Mouse (Mus musculus): ENCODE measurements around the gene Tmem150b. TPM values are rescaled to one million over a fixed set of nuclear protein-coding genes. Genes with fewer than 3 reads are reported as not detected.

The Tmem150b gene
- polyA plus RNA-seq, 1 experiment from 2014 or later = 0.13 TPM

DNA sequence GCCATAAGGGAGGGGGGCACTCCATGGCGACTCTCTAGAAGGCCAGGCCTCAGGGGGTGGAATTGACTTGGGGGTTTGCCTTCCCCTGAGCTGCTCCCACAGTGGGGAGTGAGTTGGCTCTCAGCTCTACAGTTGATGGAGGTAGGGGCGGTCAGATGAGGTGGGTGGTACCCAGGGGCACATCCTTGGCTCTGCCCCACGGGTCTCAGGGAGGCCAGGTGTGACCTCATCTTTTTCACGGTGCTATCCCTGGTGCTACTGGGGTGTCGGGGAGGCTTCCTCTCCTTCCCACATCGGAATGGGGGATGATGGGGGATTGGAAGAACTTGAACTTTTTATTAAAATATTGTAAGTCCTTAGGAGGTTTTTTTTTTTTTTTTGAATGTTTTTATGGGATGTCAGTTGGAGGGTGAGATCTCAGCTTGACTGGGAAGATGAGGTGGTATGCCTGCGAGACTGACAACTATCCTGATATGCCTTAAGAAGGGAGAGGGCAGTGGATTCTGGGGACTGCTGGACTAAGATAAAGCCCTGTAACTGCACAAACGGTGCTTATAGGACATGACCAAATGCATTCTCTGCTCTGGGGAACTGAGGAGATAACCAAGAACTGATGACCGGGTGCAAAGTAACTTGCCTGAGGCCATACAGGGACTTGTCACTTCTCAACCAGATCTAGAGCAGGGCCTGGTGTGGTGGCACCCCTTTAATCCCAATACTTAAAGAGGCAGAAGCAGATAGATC lies 22.3 kb upstream of the Tmem150b start:
- H3K27me3 ChIP-seq (ENCODE audit: control insufficient read depth, insufficient read depth, low read length) = no peaks in the 10 kb centered on the region
- peaks cover 7% of the 10 kb centered on the region for H3K4me1 ChIP-seq (replicated peaks; ENCODE audit: control insufficient read depth, insufficient read depth, low read length)
- H3K27ac ChIP-seq (ENCODE audit: low read depth, low read length) = 0 out of 2 replicates have a peak overlapping the region, but pooled peaks have one; percentile 6
- DNase-seq (ENCODE audit: low spot score) = no peak
- no peaks in the 10 kb centered on the region for H3K9me3 ChIP-seq (ENCODE audit: control insufficient read depth, low read length)
- 76% methylated on average over 9 of the region's 9 CpGs for WGBS
- no peak for ATAC-seq (replicated peaks; ENCODE audit: low FRiP score)
- H3K9ac ChIP-seq (ENCODE audit: low read length) = no peak overlapping the region
- no peak overlapping the region for H3K4me3 ChIP-seq (ENCODE audit: low read depth, low read length)
- no peaks in the 10 kb centered on the region for H3K36me3 ChIP-seq (ENCODE audit: control insufficient read depth, insufficient read depth, low read length)
- H3K4me2 ChIP-seq (ENCODE audit: low read depth, low read length, severe bottlenecking) = no peak overlapping the region

DNA sequence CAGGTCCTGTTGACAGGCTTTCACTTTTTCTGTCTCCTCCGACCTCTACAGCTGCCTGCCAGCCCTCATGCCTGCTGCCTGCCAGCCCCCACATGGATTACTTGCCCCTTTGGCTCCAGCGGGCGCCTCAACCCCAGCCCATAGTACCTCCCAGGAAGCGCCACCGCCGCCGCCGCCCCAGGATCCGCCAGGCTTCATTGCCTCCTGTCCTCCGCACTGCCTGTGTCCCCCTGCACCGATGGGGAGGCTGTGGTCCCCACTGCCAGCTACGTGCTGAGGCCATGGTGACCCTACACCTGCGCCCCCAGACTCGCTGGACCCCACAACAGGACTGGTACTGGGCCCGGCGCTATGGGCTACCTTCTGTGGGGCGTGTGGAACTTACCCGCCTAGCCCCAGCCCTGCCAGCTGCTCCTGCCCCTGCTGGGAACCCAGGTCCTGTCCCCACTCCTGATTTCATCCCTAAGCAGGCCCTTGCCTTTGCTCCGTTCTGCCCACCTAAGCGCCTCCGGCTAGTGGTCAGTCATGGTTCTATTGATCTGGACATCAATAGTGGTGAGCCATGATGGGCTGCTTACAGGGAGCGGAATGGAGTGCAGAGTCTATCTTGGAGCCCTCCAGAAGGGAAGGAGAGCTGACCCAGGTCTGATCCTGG lies 21.4 kb upstream of the Tmem150b start:
- no peak overlapping the region for H3K9ac ChIP-seq (ENCODE audit: low read length)
- ATAC-seq (replicated peaks; ENCODE audit: low FRiP score) = no peak
- no peak overlapping the region for H3K4me2 ChIP-seq (ENCODE audit: low read depth, low read length, severe bottlenecking)
- no peak overlapping the region for H3K4me3 ChIP-seq (ENCODE audit: low read depth, low read length)
- no peaks in the 10 kb centered on the region for H3K27me3 ChIP-seq (ENCODE audit: control insufficient read depth, insufficient read depth, low read length)
- H3K4me1 ChIP-seq (replicated peaks; ENCODE audit: control insufficient read depth, insufficient read depth, low read length) = peaks cover 3% of the 10 kb centered on the region
- H3K9me3 ChIP-seq (ENCODE audit: control insufficient read depth, low read length) = no peaks in the 10 kb centered on the region
- 82% methylated on average over 22 of the region's 22 CpGs for WGBS
- no peaks in the 10 kb centered on the region for H3K36me3 ChIP-seq (ENCODE audit: control insufficient read depth, insufficient read depth, low read length)
- H3K27ac ChIP-seq (ENCODE audit: low read depth, low read length) = no peak overlapping the region
- no peak for DNase-seq (ENCODE audit: low spot score)

DNA sequence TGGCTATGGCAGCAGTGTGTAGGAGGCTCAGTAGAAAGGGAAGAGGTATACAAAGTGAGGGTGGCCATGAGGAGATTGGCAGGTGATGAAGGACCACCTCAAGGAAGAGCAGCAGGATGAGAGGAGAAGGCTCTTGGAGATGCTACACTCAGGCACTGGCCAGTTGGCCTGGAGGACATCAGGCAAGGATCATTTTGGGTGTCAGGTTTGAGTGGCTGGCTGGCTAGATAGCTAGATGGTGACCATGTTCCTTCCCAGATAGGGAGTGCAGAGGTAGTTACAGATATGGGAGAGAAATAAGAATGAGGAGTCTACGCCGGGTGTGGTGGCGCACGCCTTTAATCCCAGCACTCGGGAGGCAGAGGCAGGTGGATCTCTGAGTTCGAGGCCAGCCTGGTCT lies 19.8 kb upstream of the Tmem150b start:
- no peaks in the 10 kb centered on the region for H3K36me3 ChIP-seq (ENCODE audit: control insufficient read depth, insufficient read depth, low read length)
- H3K9ac ChIP-seq (ENCODE audit: low read length) = no peak overlapping the region
- no peaks in the 10 kb centered on the region for H3K27me3 ChIP-seq (ENCODE audit: control insufficient read depth, insufficient read depth, low read length)
- no peak overlapping the region for H3K4me3 ChIP-seq (ENCODE audit: low read depth, low read length)
- 95% methylated on average over 6 of the region's 6 CpGs for WGBS
- no peak overlapping the region for H3K27ac ChIP-seq (ENCODE audit: low read depth, low read length)
- no peak for DNase-seq (ENCODE audit: low spot score)
- no peaks in the 10 kb centered on the region for H3K9me3 ChIP-seq (ENCODE audit: control insufficient read depth, low read length)
- H3K4me1 ChIP-seq (replicated peaks; ENCODE audit: control insufficient read depth, insufficient read depth, low read length) = peaks cover 7% of the 10 kb centered on the region
- no peak for ATAC-seq (replicated peaks; ENCODE audit: low FRiP score)
- H3K4me2 ChIP-seq (ENCODE audit: low read depth, low read length, severe bottlenecking) = no peak overlapping the region

DNA sequence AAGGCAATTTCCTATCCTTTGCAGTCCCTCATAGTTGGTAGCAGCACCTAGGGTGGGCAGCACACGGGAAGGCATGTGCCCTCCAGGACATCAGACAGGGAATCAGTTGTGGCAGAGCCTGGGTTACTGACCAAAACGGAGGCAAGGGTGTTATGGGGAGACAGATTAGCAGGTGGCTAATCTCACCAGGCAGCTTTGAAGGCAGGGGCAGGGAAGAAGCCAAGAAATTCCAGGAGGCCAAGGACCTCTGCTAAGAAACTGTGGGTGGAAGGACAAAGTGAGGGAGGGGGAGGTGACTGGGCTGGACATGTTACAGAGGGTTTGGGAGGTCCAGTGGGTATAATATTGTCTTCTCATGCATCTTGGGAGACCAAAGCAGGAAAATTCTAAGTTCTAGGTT lies 18.3 kb upstream of the Tmem150b start:
- no peak overlapping the region for H3K9ac ChIP-seq (ENCODE audit: low read length)
- DNase-seq (ENCODE audit: low spot score) = no peak
- no peaks in the 10 kb centered on the region for H3K9me3 ChIP-seq (ENCODE audit: control insufficient read depth, low read length)
- no peak for ATAC-seq (replicated peaks; ENCODE audit: low FRiP score)
- H3K4me2 ChIP-seq (ENCODE audit: low read depth, low read length, severe bottlenecking) = no peak overlapping the region
- no peak overlapping the region for H3K4me3 ChIP-seq (ENCODE audit: low read depth, low read length)
- no peak overlapping the region for H3K27ac ChIP-seq (ENCODE audit: low read depth, low read length)
- H3K36me3 ChIP-seq (ENCODE audit: control insufficient read depth, insufficient read depth, low read length) = no peaks in the 10 kb centered on the region
- no peaks in the 10 kb centered on the region for H3K27me3 ChIP-seq (ENCODE audit: control insufficient read depth, insufficient read depth, low read length)
- H3K4me1 ChIP-seq (replicated peaks; ENCODE audit: control insufficient read depth, insufficient read depth, low read length) = peaks cover 11% of the 10 kb centered on the region
- 80% methylated on average over 2 of the region's 2 CpGs for WGBS

DNA sequence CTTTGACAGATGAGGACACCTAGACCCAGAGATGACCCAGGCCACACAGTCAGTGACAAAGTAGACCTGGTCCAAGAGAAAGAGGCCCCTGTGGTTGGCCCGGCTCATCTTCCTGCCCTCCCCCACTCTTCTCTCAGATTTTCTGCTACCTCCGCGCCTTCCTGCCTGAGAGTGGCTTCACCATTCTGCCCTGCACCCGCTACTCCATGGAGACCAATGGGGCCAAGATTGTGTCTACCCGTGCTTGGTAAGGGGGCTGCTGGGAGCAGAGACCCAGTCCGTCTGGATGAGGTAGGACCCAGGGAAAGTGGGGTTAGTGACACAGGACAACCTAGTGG lies 17.4 kb upstream of the Tmem150b start:
- H3K9ac ChIP-seq (ENCODE audit: low read length) = no peak overlapping the region

DNA sequence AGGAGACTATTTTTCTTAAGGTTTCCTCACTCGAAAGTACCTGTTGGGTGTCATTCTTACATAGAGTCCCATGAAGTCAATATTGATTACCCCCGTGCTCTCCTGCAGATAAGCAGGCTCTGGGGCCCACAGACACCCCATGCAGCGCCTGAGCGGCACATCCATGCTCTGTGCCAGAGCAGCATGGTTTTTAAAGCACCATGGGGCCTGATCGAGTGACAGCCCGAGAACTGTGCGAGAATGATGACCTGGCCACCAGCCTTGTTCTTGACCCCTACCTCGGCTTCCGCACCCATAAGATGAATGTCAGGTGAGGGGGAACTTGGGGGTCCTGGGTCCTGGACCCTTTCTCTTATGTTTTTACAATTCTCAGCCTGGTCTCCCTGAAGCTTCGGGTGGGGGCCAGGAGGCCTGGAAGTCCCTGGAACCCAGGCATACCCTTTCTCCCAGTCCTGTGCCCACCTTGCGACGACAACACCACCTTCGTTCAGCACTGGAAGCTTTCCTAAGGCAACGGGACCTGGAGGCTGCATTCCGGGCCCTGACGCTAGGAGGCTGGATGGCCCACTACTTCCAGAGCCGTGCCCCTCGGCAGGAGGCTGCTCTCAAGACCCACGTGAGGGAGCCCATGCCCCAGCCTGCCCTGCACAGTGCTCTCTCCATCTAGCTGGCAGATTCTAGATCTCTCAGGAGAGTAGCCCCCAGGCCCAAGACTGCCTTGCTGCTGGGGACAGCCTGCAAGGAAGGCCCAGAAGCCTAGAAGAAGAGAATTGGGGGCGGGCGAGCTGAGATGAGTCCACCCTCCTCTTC lies 16.8 kb upstream of the Tmem150b start:
- ATAC-seq (replicated peaks; ENCODE audit: low FRiP score) = no peak
- peaks cover 11% of the 10 kb centered on the region for H3K4me1 ChIP-seq (replicated peaks; ENCODE audit: control insufficient read depth, insufficient read depth, low read length)

More for the DNA sequence above, 17.4 kb upstream of the Tmem150b start:
- Histone ChIP-seq H3K27me3 (ENCODE audit: control insufficient read depth, insufficient read depth, low read length) (no peaks in the 10 kb centered on the region), H3K4me2 (ENCODE audit: low read depth, low read length, severe bottlenecking) (no peak overlapping the region), H3K36me3 (ENCODE audit: control insufficient read depth, insufficient read depth, low read length) (no peaks in the 10 kb centered on the region), H3K4me3 (ENCODE audit: low read depth, low read length) (no peak overlapping the region), H3K27ac (ENCODE audit: low read depth, low read length) (no peak overlapping the region), H3K4me1 (replicated peaks; ENCODE audit: control insufficient read depth, insufficient read depth, low read length) (peaks cover 11% of the 10 kb centered on the region), H3K9me3 (ENCODE audit: control insufficient read depth, low read length) (no peaks in the 10 kb centered on the region)
- 87% methylated on average over 6 of the region's 6 CpGs for WGBS
- no peak for ATAC-seq (replicated peaks; ENCODE audit: low FRiP score)
- DNase-seq (ENCODE audit: low spot score) = no peak

DNA sequence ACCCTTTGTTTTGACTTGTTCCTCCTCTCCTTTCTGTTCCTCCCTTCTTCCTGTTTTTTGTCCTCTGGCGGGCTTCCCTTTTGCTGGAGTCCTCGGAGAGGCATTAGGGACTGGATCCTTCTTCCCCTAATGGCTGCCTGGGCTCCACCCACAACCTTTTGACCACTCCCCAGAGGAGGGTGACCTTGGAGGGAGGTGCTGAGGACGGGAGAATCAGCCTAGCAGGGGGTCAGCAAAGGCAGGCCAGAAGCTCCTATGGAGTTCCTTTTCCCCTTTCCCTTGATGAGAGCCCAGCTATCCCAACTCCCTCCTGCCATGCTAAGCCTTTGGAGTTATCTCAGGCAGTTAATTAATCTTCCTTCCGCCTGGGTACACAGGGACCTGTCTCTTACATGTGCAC lies 16.1 kb upstream of the Tmem150b start:
- Histone ChIP-seq H3K4me3 (ENCODE audit: low read depth, low read length) (peak overlapping the region; percentile 76), H3K4me1 (replicated peaks; ENCODE audit: control insufficient read depth, insufficient read depth, low read length) (peaks cover 11% of the 10 kb centered on the region), H3K36me3 (ENCODE audit: control insufficient read depth, insufficient read depth, low read length) (no peaks in the 10 kb centered on the region), H3K4me2 (ENCODE audit: low read depth, low read length, severe bottlenecking) (peak overlapping the region; percentile 92), H3K27ac (ENCODE audit: low read depth, low read length) (peak overlapping the region; percentile 86), H3K27me3 (ENCODE audit: control insufficient read depth, insufficient read depth, low read length) (no peaks in the 10 kb centered on the region), H3K9ac (ENCODE audit: low read length) (peak overlapping the region; percentile 89), H3K9me3 (ENCODE audit: control insufficient read depth, low read length) (no peaks in the 10 kb centered on the region)
- WGBS = 1% methylated on average over 4 of the region's 4 CpGs
- ATAC-seq (replicated peaks; ENCODE audit: low FRiP score) (no peak), DNase-seq (ENCODE audit: low spot score) (peak; percentile 73)

More for the DNA sequence above, 16.8 kb upstream of the Tmem150b start:
- Histone ChIP-seq H3K9ac (ENCODE audit: low read length) (peak overlapping the region; percentile 89), H3K9me3 (ENCODE audit: control insufficient read depth, low read length) (no peaks in the 10 kb centered on the region), H3K27me3 (ENCODE audit: control insufficient read depth, insufficient read depth, low read length) (no peaks in the 10 kb centered on the region), H3K27ac (ENCODE audit: low read depth, low read length) (no peak overlapping the region; the same call in 1 of the 2 replicates), H3K36me3 (ENCODE audit: control insufficient read depth, insufficient read depth, low read length) (no peaks in the 10 kb centered on the region), H3K4me2 (ENCODE audit: low read depth, low read length, severe bottlenecking) (peak overlapping the region; percentile 92; the same call in 1 of the 2 replicates), H3K4me3 (ENCODE audit: low read depth, low read length) (no peak overlapping the region; the same call in 1 of the 2 replicates)
- no peak for DNase-seq (ENCODE audit: low spot score)
- 77% methylated on average over 21 of the region's 21 CpGs for WGBS

DNA sequence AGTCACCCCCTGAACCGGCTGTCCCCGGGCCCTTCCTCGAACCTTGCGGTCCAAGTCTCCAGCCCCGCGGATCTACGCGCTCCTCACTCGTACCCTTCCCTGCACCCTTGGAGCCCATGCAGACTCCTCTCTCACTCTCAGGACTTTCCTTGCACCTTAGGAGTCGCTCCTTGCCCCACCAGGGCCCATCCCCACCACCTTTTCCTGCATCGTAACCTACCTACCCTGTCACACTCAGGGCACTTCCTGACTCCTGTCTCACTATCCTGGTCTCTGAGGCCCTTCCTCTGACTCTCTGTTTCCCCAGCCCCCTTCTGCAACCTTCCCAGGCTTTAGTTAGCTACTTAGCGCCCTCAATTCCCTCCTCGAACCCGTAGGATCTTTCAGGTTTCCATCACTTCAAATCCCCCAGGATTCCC lies 15.3 kb upstream of the Tmem150b start:
- no peaks in the 10 kb centered on the region for H3K36me3 ChIP-seq (ENCODE audit: control insufficient read depth, insufficient read depth, low read length)
- H3K4me2 ChIP-seq (ENCODE audit: low read depth, low read length, severe bottlenecking) = peak overlapping the region; percentile 92
- H3K9ac ChIP-seq (ENCODE audit: low read length) = peak overlapping the region; percentile 89
- under 1% methylated on average over 14 of the region's 14 CpGs for WGBS
- ATAC-seq (replicated peaks; ENCODE audit: low FRiP score) (no peak; the same call in none of the 2 replicates), DNase-seq (ENCODE audit: low spot score) (no peak)
- peaks cover 11% of the 10 kb centered on the region for H3K4me1 ChIP-seq (replicated peaks; ENCODE audit: control insufficient read depth, insufficient read depth, low read length)
- H3K4me3 ChIP-seq (ENCODE audit: low read depth, low read length) = peak overlapping the region; percentile 76
- H3K9me3 ChIP-seq (ENCODE audit: control insufficient read depth, low read length) = no peaks in the 10 kb centered on the region
- no peaks in the 10 kb centered on the region for H3K27me3 ChIP-seq (ENCODE audit: control insufficient read depth, insufficient read depth, low read length)
- H3K27ac ChIP-seq (ENCODE audit: low read depth, low read length) = peak overlapping the region; percentile 86

All from forebrain, embryonic 11.5 days (tissue).